Mouse (Mus musculus) left cerebral cortex, adult 18-20 months (tissue): ENCODE data around the gene Cyp4f17. TPM values are rescaled to one million over a fixed set of nuclear protein-coding genes. Genes with fewer than 3 reads are reported as not detected.
A peak's percentile ranks its signal among the peaks of the same experiment; 100 is the strongest.
"Not testable (repeated sequence)": the region's sequence is repeated elsewhere in the genome, so short reads cannot be mapped to it uniquely, and the experiment has no call there.

Experiments used
- DNase-seq, 2 experiments: peaks; one replicate each; pipeline ENCODE4 v3.0.0; 2021 to 2022; ENCODE audit warnings: low spot score in 2 of 2, mixed read lengths in 1 of 2
- total RNA-seq, 2 experiments: library from RNA; stranded (reverse); gene quantifications; 2 replicates each; pipeline ENCODE4 v1.2.3; 2021

Gene Cyp4f17
- total RNA-seq, 2 experiments from 2014 or later: 2.9 to 3.4 TPM

GRCm38 (mm10) chr17:32526341-32526740 lies 20.5 kb downstream of the Cyp4f17 start:
- DNase-seq: not testable (repeated sequence)

DNA sequence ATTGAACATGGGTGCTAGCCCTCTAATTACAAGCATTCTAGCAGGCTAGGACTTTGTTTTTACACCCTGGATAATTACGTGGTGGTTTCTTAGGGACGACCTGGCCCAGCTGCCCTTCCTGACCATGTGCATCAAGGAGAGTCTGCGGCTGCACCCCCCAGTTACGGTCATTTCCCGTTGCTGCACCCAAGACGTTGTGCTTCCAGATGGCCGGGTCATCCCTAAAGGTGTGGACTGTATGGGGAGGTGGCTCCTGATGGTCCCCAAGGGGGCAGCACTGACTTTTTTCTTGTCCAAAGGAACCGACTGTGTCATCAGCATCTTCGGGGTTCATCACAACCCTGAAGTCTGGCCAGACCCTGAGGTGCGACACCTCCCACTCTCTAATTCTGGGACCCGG lies 21.9 kb downstream of the Cyp4f17 start:
- no peak for DNase-seq

GRCm38 (mm10) chr17:32528408-32529337 lies 22.8 kb downstream of the Cyp4f17 start:
- peak; percentile 82 to 88 for DNase-seq

DNA sequence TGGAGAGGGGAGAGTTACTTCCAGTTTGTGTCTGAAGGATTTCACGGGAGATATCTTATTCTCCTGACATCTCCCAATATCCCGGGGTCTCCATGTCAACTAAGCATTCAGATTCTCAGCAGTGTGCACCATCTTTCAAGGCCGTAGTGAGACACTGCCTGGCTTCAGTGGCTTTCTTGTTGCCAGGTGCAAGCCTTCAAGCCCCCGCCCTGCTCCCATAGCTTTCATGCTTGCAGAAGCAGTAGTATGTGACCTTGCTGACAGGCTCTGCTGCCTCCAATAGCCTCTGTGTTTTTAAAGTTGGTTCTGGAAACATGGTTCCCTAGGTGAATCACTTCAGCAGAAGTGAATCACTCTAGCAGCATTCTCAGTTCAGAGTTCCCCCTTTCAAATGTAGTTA lies 26.5 kb downstream of the Cyp4f17 start:
- DNase-seq: not testable (repeated sequence)

GRCm38 (mm10) chr17:32534068-32534467 lies 28.2 kb downstream of the Cyp4f17 start:
- no peak for DNase-seq

- DNase-seq: peak; percentile 74 to 79
These were observed 30.4 kb downstream of the Cyp4f17 start, which contains the start of gene Cyp4f16 for GRCm38 (mm10) chr17:32536051-32536866. TSS of gene Cyp4f16 (plus strand) at chr17:32536558.

DNA sequence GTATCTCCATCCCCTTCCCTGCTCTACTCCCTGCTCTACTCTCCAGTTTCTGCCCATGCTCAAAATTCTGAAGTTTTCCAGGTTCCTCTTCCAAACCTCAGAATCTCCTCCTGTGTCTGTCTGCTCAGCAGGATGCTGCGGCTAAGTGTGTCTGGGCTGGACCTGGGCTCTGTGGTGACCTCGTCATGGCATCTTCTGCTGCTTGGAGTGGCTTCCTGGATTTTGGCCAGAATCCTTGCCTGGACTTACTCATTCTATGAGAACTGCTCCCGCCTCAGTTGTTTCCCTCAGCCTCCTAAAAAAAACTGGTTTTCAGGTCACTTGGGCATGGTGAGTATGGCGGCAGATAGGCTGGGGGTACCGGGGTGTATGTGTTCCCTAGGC lies 31.0 kb downstream of the Cyp4f17 start:
- DNase-seq: no peak

DNA sequence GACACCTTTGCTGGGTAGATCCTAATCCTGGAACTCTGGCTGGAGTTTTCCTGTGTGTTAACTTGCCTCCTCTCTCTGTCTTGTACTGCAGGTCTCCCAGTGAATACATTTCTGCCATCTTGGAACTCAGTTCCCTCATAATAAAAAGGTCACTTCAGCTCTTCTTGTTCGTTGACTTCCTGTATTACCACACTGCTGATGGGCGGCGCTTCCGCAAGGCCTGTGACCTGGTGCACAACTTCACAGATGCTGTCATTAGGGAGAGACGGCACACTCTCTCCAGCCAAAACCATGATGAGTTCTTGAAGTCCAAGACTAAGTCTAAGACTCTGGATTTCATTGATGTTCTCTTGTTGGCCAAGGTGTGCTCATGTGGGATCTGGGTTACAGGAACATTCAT lies 38.9 kb downstream of the Cyp4f17 start:
- not testable (repeated sequence) for DNase-seq

GRCm38 (mm10) chr17:32550377-32550776 lies 44.5 kb downstream of the Cyp4f17 start:
- DNase-seq: not testable (repeated sequence)

- DNase-seq: peak; percentile 83 to 85
These were observed 45.3 kb downstream of the Cyp4f17 start for GRCm38 (mm10) chr17:32550900-32551770.

GRCm38 (mm10) chr17:32553016-32553415 lies 47.2 kb downstream of the Cyp4f17 start:
- not testable (repeated sequence) for DNase-seq

GRCm38 (mm10) chr17:32554368-32554767 lies 48.5 kb downstream of the Cyp4f17 start:
- DNase-seq: not testable (repeated sequence)

GRCm38 (mm10) chr17:32563301-32563700 lies 57.5 kb downstream of the Cyp4f17 start:
- not testable (repeated sequence) for DNase-seq

DNA sequence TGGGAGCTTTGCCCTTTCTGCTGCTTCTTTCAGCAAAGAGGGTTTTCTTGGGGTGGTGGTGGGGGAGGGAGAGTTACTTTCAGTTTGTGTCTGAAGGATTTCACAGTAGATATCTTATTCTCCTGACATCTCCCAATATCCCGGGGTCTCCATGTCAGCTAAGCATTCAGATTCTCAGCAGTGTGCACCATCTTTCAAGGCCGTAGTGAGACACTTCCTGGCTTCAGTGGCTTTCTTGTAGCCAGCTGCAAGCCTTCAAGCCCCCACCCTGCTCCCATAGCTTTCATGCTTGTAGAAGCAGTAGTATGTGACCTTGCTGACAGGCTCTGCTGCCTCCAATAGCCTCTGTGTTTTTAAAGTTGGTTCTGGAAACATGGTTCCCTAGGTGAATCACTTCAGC lies 67.4 kb downstream of the Cyp4f17 start:
- DNase-seq: not testable (repeated sequence)

- DNase-seq: no peak
These were observed 71.8 kb downstream of the Cyp4f17 start for GRCm38 (mm10) chr17:32577496-32578186.

Other genes starting within 250 kb of the Cyp4f17 start
- gene Brd4, start 221.3 kb upstream of the Cyp4f17 start, total RNA-seq: 100 to 1,000 TPM; 107 to 108 TPM
- 10 to 100 TPM; 81.2 to 87.6 TPM for gene Akap8, start 184.8 kb upstream of the Cyp4f17 start, total RNA-seq
- 100 to 1,000 TPM; 183 to 219 TPM for gene Akap8l, start 155.4 kb upstream of the Cyp4f17 start, total RNA-seq
- gene Wiz, start 116.6 kb upstream of the Cyp4f17 start, total RNA-seq: 10 to 100 TPM; 46.0 to 47.9 TPM
- gene Rasal3, start 102.5 kb upstream of the Cyp4f17 start, total RNA-seq: 1 to 10 TPM; 3.3 to 4.6 TPM
- gene Pglyrp2, start 81.9 kb upstream of the Cyp4f17 start, total RNA-seq: not detected
- not detected for gene Cyp4f39, start 53.3 kb upstream of the Cyp4f17 start, total RNA-seq
- gene Cyp4f16, start 30.5 kb downstream of the Cyp4f17 start, total RNA-seq: 1 to 10 TPM; 5.2 to 6.8 TPM
- gene Cyp4f37, start 115.3 kb downstream of the Cyp4f17 start, total RNA-seq: not detected
- not detected for gene Cyp4f40, start 152.8 kb downstream of the Cyp4f17 start, total RNA-seq
- 10 to 100 TPM; 16.4 to 21.2 TPM for gene Cyp4f15, start 179.6 kb downstream of the Cyp4f17 start, total RNA-seq